Mouse (Mus musculus): ENCODE results near the gene Chml. TPM values are rescaled to one million over a fixed set of nuclear protein-coding genes. Genes with fewer than 3 reads are reported as not detected.

The Chml gene
- 12.6 and 29.8 TPM in 2 replicates for total RNA-seq (2014; rRNA removed)
- polyA plus RNA-seq (2015; fragmentation: Nextera tagmentation; extraction: Ambion mirVana) = 2.6 and 3.1 TPM in 2 replicates

DNA sequence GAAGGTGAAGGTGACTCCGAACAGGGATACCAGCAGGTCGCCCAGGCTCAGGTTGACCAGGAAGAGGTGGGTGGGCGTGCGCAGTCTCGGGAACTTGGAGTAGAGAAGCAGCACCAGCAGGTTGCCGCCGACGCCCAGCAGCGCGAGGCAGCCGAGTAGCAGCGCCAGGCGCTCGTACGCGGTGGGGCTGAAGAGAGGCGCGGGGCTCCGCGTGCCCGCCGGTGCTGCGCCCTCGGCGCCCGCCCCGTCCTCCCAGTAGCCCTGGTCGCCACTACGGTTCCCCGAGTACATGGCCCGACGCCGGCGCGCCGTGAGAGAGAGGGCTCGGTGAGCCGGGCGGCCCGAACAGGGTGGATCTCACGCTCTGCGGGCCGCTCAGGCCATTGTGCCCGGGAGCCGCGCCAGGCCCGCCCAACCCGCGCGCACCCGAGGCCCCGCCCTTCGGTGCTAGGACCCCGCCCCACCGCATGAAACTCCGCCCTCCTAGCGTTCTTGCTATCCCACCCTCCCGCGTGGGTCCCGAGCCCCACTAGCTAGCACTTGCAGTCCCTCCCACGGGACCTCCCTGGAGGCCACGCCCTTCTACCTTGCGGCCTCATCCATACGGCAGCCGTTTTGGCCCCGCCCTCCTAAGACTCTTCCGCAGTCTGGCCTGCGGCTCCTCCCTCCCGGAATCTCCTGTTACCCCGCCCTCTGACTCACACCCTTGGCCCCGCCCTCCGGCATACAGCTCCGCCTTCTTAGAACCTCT lies at the start of gene Chml, which contains the start of gene Opn3:
TSS of gene Chml (minus strand) at position 656 of the 751 bp plus-strand sequence.
TSS of gene Opn3 (minus strand) at position 531 of the 751 bp plus-strand sequence.
- WGBS = 0% methylated on average over 30 of the region's 73 CpGs
- no peak for TF ChIP-seq CTCF (IDR thresholded peaks at IDR 0.05)

GRCm38 (mm10) chr1:175725771-175726170 lies 33.1 kb upstream of the Chml start:
- no peak for DNase-seq (ENCODE audit: low spot score)
- no peak for ATAC-seq (ENCODE audit: low FRiP score)
- WGBS = 48% methylated on average over 7 of the region's 7 CpGs

More for the DNA sequence above, at the start of gene Chml, which contains the start of gene Opn3:
- Histone ChIP-seq H3K9me3 (ENCODE audit: low read length) (no peaks in the 10 kb centered on the region), H3K27ac (ENCODE audit: low read depth, low read length) (peak within 1 kb of the TSS; percentile 65), H3K36me3 (ENCODE audit: insufficient read depth, low read length) (no peaks in the 10 kb centered on the region; the same call in 1 of the 2 replicates), H3K4me2 (ENCODE audit: low read depth, low read length, poor library complexity, severe bottlenecking) (peak within 1 kb of the TSS; percentile 84), H3K4me1 (ENCODE audit: insufficient read depth, low read length) (peaks cover 9% of the 10 kb centered on the region; the same call in 1 of the 2 replicates), H3K4me3 (ENCODE audit: low read depth, low read length) (peak within 1 kb of the TSS; percentile 82), H3K9ac (replicated peaks; ENCODE audit: low read length, poor library complexity, severe bottlenecking) (peak within 1 kb of the TSS; percentile 65), H3K27me3 (ENCODE audit: insufficient read depth, low read length) (no peaks in the 10 kb centered on the region)
- DNase-seq (ENCODE audit: low spot score) (peak; percentile 98), ATAC-seq (ENCODE audit: low FRiP score) (peak; percentile 95)

GRCm38 (mm10) chr1:175716832-175717231 lies 24.1 kb upstream of the Chml start:
- H3K4me3 ChIP-seq (ENCODE audit: low read depth, low read length) = no peak overlapping the region
- 95% methylated on average over 9 of the region's 9 CpGs for WGBS
- no peaks in the 10 kb centered on the region for H3K36me3 ChIP-seq (ENCODE audit: insufficient read depth, low read length)
- ATAC-seq (ENCODE audit: low FRiP score) (no peak), DNase-seq (ENCODE audit: low spot score) (no peak)
- H3K9ac ChIP-seq (replicated peaks; ENCODE audit: low read length, poor library complexity, severe bottlenecking) = no peak overlapping the region
- no peaks in the 10 kb centered on the region for H3K27me3 ChIP-seq (ENCODE audit: insufficient read depth, low read length)
- no peak for TF ChIP-seq CTCF (IDR thresholded peaks at IDR 0.05)
- no peaks in the 10 kb centered on the region for H3K9me3 ChIP-seq (ENCODE audit: low read length)
- no peak overlapping the region for H3K27ac ChIP-seq (ENCODE audit: low read depth, low read length)
- H3K4me1 ChIP-seq (ENCODE audit: insufficient read depth, low read length) = no peaks in the 10 kb centered on the region
- H3K4me2 ChIP-seq (ENCODE audit: low read depth, low read length, poor library complexity, severe bottlenecking) = no peak overlapping the region

More at GRCm38 (mm10) chr1:175725771-175726170, 33.1 kb upstream of the Chml start:
- Histone ChIP-seq H3K27me3 (ENCODE audit: insufficient read depth, low read length) (no peaks in the 10 kb centered on the region), H3K27ac (ENCODE audit: low read depth, low read length) (no peak overlapping the region), H3K4me3 (ENCODE audit: low read depth, low read length) (no peak overlapping the region), H3K4me1 (ENCODE audit: insufficient read depth, low read length) (no peaks in the 10 kb centered on the region), H3K36me3 (ENCODE audit: insufficient read depth, low read length) (no peaks in the 10 kb centered on the region), H3K9me3 (ENCODE audit: low read length) (no peaks in the 10 kb centered on the region), H3K9ac (replicated peaks; ENCODE audit: low read length, poor library complexity, severe bottlenecking) (no peak overlapping the region), H3K4me2 (ENCODE audit: low read depth, low read length, poor library complexity, severe bottlenecking) (no peak overlapping the region)
- TF ChIP-seq CTCF (IDR thresholded peaks at IDR 0.05) = no peak

GRCm38 (mm10) chr1:175712338-175712909 lies 19.7 kb upstream of the Chml start:
- Histone ChIP-seq H3K27ac (ENCODE audit: low read depth, low read length) (no peak overlapping the region), H3K9ac (replicated peaks; ENCODE audit: low read length, poor library complexity, severe bottlenecking) (no peak overlapping the region), H3K27me3 (ENCODE audit: insufficient read depth, low read length) (no peaks in the 10 kb centered on the region), H3K4me1 (ENCODE audit: insufficient read depth, low read length) (no peaks in the 10 kb centered on the region), H3K36me3 (ENCODE audit: insufficient read depth, low read length) (no peaks in the 10 kb centered on the region), H3K4me2 (ENCODE audit: low read depth, low read length, poor library complexity, severe bottlenecking) (no peak overlapping the region), H3K9me3 (ENCODE audit: low read length) (no peaks in the 10 kb centered on the region), H3K4me3 (ENCODE audit: low read depth, low read length) (no peak overlapping the region)
- TF ChIP-seq CTCF (IDR thresholded peaks at IDR 0.05) = no peak
- WGBS = 71% methylated on average over 11 of the region's 11 CpGs
- ATAC-seq (ENCODE audit: low FRiP score) = no peak
- DNase-seq (ENCODE audit: low spot score) = no peak

GRCm38 (mm10) chr1:175708013-175708412 lies 15.3 kb upstream of the Chml start:
- no peaks in the 10 kb centered on the region for H3K4me1 ChIP-seq (ENCODE audit: insufficient read depth, low read length)
- no peak overlapping the region for H3K4me3 ChIP-seq (ENCODE audit: low read depth, low read length)
- H3K9ac ChIP-seq (replicated peaks; ENCODE audit: low read length, poor library complexity, severe bottlenecking) = no peak overlapping the region
- H3K36me3 ChIP-seq (ENCODE audit: insufficient read depth, low read length) = no peaks in the 10 kb centered on the region
- H3K27me3 ChIP-seq (ENCODE audit: insufficient read depth, low read length) = no peaks in the 10 kb centered on the region
- DNase-seq (ENCODE audit: low spot score) = no peak
- H3K27ac ChIP-seq (ENCODE audit: low read depth, low read length) = no peak overlapping the region
- no peak for TF ChIP-seq CTCF (IDR thresholded peaks at IDR 0.05)
- no peaks in the 10 kb centered on the region for H3K9me3 ChIP-seq (ENCODE audit: low read length)
- ATAC-seq (ENCODE audit: low FRiP score) = no peak
- H3K4me2 ChIP-seq (ENCODE audit: low read depth, low read length, poor library complexity, severe bottlenecking) = no peak overlapping the region

DNA sequence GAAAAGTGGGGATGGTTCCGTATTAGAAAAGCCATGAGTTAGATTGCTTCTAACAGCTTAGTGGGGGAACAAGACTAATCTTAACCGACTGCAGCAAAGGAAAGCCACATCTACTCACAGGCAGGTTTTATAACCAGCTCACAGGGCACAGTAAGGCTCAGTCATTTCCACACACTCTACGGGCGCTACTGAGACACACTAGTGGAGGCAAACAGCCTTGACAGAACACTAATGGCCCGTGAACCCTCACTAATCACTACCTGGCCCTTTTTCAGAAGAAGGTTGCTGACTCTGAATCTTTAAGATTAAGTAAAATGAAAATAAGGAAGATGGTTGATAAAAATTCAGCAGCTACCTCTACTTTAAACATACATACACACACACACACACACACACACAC lies 14.9 kb upstream of the Chml start:
- no peaks in the 10 kb centered on the region for H3K36me3 ChIP-seq (ENCODE audit: insufficient read depth, low read length)
- no peaks in the 10 kb centered on the region for H3K4me1 ChIP-seq (ENCODE audit: insufficient read depth, low read length)
- ATAC-seq (ENCODE audit: low FRiP score) = no peak
- H3K9ac ChIP-seq (replicated peaks; ENCODE audit: low read length, poor library complexity, severe bottlenecking) = no peak overlapping the region
- no peak overlapping the region for H3K4me3 ChIP-seq (ENCODE audit: low read depth, low read length)
- WGBS = 71% methylated on average over 5 of the region's 5 CpGs
- H3K27me3 ChIP-seq (ENCODE audit: insufficient read depth, low read length) = no peaks in the 10 kb centered on the region
- no peak overlapping the region for H3K4me2 ChIP-seq (ENCODE audit: low read depth, low read length, poor library complexity, severe bottlenecking)
- no peaks in the 10 kb centered on the region for H3K9me3 ChIP-seq (ENCODE audit: low read length)
- DNase-seq (ENCODE audit: low spot score) = no peak
- TF ChIP-seq CTCF (IDR thresholded peaks at IDR 0.05) = no peak
- H3K27ac ChIP-seq (ENCODE audit: low read depth, low read length) = no peak overlapping the region

All from midbrain, postnatal 0 days (tissue).